Mouse (Mus musculus) heart, adult 2 months (tissue): ENCODE data around the gene Bnip3.

Experiments used
- CTCF ChIP-seq: fragments of 200-600 bp; IDR thresholded peaks from 2 replicates; pipeline ENCODE4 v1.8.1; 2022; ENCODE audit warnings: antibody characterized with exemption, mild to moderate bottlenecking, moderate library complexity
- POLR2A ChIP-seq: fragments of 200-500 bp; IDR thresholded peaks from 2 replicates; pipeline ENCODE4 v1.6.1; 2011; ENCODE audit warnings: mild to moderate bottlenecking, low read depth, low read length, control low read depth; ENCODE audit not compliant: insufficient read depth

DNA sequence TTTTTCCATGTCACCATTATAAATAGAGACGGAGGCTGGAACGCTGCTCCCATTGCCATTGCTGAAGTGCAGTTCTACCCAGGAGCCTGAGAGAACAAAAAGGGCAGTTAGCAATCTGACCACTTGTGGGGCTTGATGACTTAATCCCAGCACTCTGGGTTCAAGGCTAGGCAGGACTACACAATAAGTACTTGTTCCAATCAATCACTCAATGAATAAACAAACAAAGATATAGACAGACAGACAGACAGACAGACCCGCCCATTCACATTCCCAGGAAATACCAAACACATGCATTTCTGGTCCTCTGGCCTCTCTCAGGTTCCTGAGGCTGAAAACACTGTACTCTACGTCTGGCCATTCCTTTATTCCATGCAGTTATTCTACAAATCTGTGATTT, 10.6 kb downstream of the Bnip3 start:
- TF ChIP-seq POLR2A, result no peak
- TF ChIP-seq CTCF, result no peak
